Mouse (Mus musculus) MEL (cell line): ENCODE measurements at regions not wholly inside any gene's neighbourhood (a gene's known extent, or its start where the extent isn't known, plus 50 kb on each side); places are given as distances from the start of the nearest gene placed in this dataset.

Experiments
- DNase-seq: peaks from one replicate; pipeline ENCODE4 v3.0.0; 2011; ENCODE audit warnings: low read depth, low spot score
- H3K27ac ChIP-seq: 2 replicates; pipeline ENCODE4 v1.5.1; 2012; ENCODE audit warnings: low read depth, mild to moderate bottlenecking, control low read depth, low read length, moderate library complexity; ENCODE audit not compliant: control insufficient read depth
- H3K27me3 ChIP-seq, 2 experiments: fragments of 150-350 bp in 1 of 2; sonication (generic) in 1 of 2; 2 replicates each; pipeline ENCODE4 v1.6.1; 2012; ENCODE audit warnings: low read length in 2 of 2, mild to moderate bottlenecking in 2 of 2, improper control_type of control experiment in 1 of 2, moderate library complexity in 1 of 2; ENCODE audit not compliant: insufficient read depth in 2 of 2, control insufficient read depth in 1 of 2
- H3K36me3 ChIP-seq, 2 experiments: 2 replicates each; pipeline ENCODE4 v1.6.1; 2012 to 2014; ENCODE audit warnings: low read length in 2 of 2, improper control_type of control experiment in 1 of 2, inconsistent platforms in 1 of 2, mild to moderate bottlenecking in 1 of 2; ENCODE audit not compliant: insufficient read depth in 2 of 2, control insufficient read depth in 1 of 2
- H3K4me1 ChIP-seq, 2 experiments: fragments of 150-350 bp in 1 of 2; sonication (generic) in 1 of 2; 2 replicates each; pipeline ENCODE4 v1.6.1; 2012; ENCODE audit warnings: low read length in 2 of 2, improper control_type of control experiment in 1 of 2, mild to moderate bottlenecking in 1 of 2; ENCODE audit not compliant: insufficient read depth in 2 of 2, control insufficient read depth in 1 of 2
- H3K4me3 ChIP-seq, 2 experiments: fragments of 150-350 bp in 1 of 2; sonication (generic) in 1 of 2; 2 replicates each; pipeline ENCODE4 v1.5.1; 2012; ENCODE audit warnings: low read depth in 2 of 2, low read length in 2 of 2, mild to moderate bottlenecking in 2 of 2, moderate library complexity in 2 of 2, control low read depth in 1 of 2, improper control_type of control experiment in 1 of 2; ENCODE audit not compliant: control insufficient read depth in 1 of 2, insufficient read depth in 1 of 2
- H3K79me2 ChIP-seq: 2 replicates; pipeline ENCODE4 v1.6.1; 2012; ENCODE audit warnings: mild to moderate bottlenecking, low read length, moderate library complexity; ENCODE audit not compliant: control insufficient read depth, poor library complexity, insufficient read depth
- H3K9ac ChIP-seq: 2 replicates; pipeline ENCODE4 v1.6.1; 2012; ENCODE audit warnings: low read depth, mild to moderate bottlenecking, control low read depth, low read length, moderate library complexity; ENCODE audit not compliant: control insufficient read depth, poor library complexity, severe bottlenecking
- H3K9me3 ChIP-seq: fragments of 150-350 bp; sonication (generic); replicated peaks from 2 replicates; pipeline ENCODE4 v1.6.1; 2012; ENCODE audit warnings: mild to moderate bottlenecking, low read length, improper control_type of control experiment, moderate library complexity; ENCODE audit not compliant: insufficient read depth
- CHD2 ChIP-seq: IDR thresholded peaks from 2 replicates; pipeline ENCODE4 v1.6.1; 2011; ENCODE audit warnings: low read length, improper control_type of control experiment
- E2F4 ChIP-seq: IDR thresholded peaks from 2 replicates; pipeline ENCODE4 v1.6.1; 2011; ENCODE audit warnings: low read depth, low read length, improper control_type of control experiment, borderline replicate concordance
- ELF1 ChIP-seq: IDR thresholded peaks from 2 replicates; pipeline ENCODE4 v1.6.1; 2014; ENCODE audit warnings: low read depth, mild to moderate bottlenecking, inconsistent platforms, low read length, improper control_type of control experiment, moderate library complexity
- GABPA ChIP-seq: IDR thresholded peaks from 2 replicates; pipeline ENCODE4 v1.6.1; 2012; ENCODE audit warnings: low read depth, mild to moderate bottlenecking, inconsistent platforms, low read length, improper control_type of control experiment, moderate library complexity
- GATA1 ChIP-seq: IDR thresholded peaks from 2 replicates; pipeline ENCODE4 v1.6.1; 2011; ENCODE audit warnings: low read depth, low read length, improper control_type of control experiment
- HCFC1 ChIP-seq: IDR thresholded peaks from 2 replicates; pipeline ENCODE4 v1.6.1; 2012; ENCODE audit warnings: low read depth, mild to moderate bottlenecking, inconsistent platforms, low read length, improper control_type of control experiment, moderate library complexity
- MAFK ChIP-seq: IDR thresholded peaks from 2 replicates; pipeline ENCODE4 v1.6.1; 2011; ENCODE audit warnings: low read depth, mild to moderate bottlenecking, low read length, improper control_type of control experiment, borderline replicate concordance
- MAX ChIP-seq: IDR thresholded peaks from 2 replicates; pipeline ENCODE4 v1.6.1; 2011; ENCODE audit warnings: low read length, improper control_type of control experiment
- MEF2A ChIP-seq: IDR thresholded peaks from 2 replicates; pipeline ENCODE4 v1.6.1; 2014; ENCODE audit warnings: low read depth, mild to moderate bottlenecking, inconsistent platforms, low read length, improper control_type of control experiment; ENCODE audit not compliant: poor library complexity, insufficient replicate concordance, severe bottlenecking; ENCODE audit errors: extremely low read depth
- MXI1 ChIP-seq: IDR thresholded peaks from 2 replicates; pipeline ENCODE4 v1.6.1; 2011; ENCODE audit warnings: mild to moderate bottlenecking, low read depth, low read length, improper control_type of control experiment
- POLR2AphosphoS2 ChIP-seq: IDR thresholded peaks from 2 replicates; pipeline ENCODE4 v1.6.1; 2011; ENCODE audit warnings: low read length, improper control_type of control experiment
- POLR2AphosphoS5 ChIP-seq: IDR thresholded peaks from 2 replicates; pipeline ENCODE4 v1.6.1; 2012; ENCODE audit warnings: low read depth, borderline replicate concordance, mild to moderate bottlenecking, inconsistent platforms, low read length, moderate library complexity, mixed read lengths
- RAD21 ChIP-seq: IDR thresholded peaks from 2 replicates; pipeline ENCODE4 v1.6.1; 2011; ENCODE audit warnings: mild to moderate bottlenecking, low read depth, low read length, improper control_type of control experiment
- RCOR1 ChIP-seq: IDR thresholded peaks from 2 replicates; pipeline ENCODE4 v1.6.1; 2012; ENCODE audit warnings: low read depth, mild to moderate bottlenecking, inconsistent platforms, low read length, improper control_type of control experiment
- SMC3 ChIP-seq: IDR thresholded peaks from 2 replicates; pipeline ENCODE4 v1.6.1; 2011; ENCODE audit warnings: low read depth, low read length, improper control_type of control experiment
- TAL1 ChIP-seq: IDR thresholded peaks from 2 replicates; pipeline ENCODE4 v1.6.1; 2012; ENCODE audit warnings: mild to moderate bottlenecking, inconsistent platforms, low read length, moderate library complexity, mixed read lengths
- TBP ChIP-seq: IDR thresholded peaks from 2 replicates; pipeline ENCODE4 v1.8.0; 2011; ENCODE audit warnings: low read depth, low read length, improper control_type of control experiment
- USF1 ChIP-seq: IDR thresholded peaks from 2 replicates; pipeline ENCODE4 v1.6.1; 2014; ENCODE audit warnings: low read depth, mild to moderate bottlenecking, inconsistent platforms, low read length, improper control_type of control experiment, moderate library complexity
- ZKSCAN1 ChIP-seq: IDR thresholded peaks from 2 replicates; pipeline ENCODE4 v1.6.1; 2012; ENCODE audit warnings: low read depth, mild to moderate bottlenecking, inconsistent platforms, low read length, improper control_type of control experiment, moderate library complexity
- ZMIZ1 ChIP-seq: IDR thresholded peaks from 2 replicates; pipeline ENCODE4 v1.6.1; 2012; ENCODE audit warnings: low read depth, mild to moderate bottlenecking, inconsistent platforms, low read length, improper control_type of control experiment, moderate library complexity

DNA sequence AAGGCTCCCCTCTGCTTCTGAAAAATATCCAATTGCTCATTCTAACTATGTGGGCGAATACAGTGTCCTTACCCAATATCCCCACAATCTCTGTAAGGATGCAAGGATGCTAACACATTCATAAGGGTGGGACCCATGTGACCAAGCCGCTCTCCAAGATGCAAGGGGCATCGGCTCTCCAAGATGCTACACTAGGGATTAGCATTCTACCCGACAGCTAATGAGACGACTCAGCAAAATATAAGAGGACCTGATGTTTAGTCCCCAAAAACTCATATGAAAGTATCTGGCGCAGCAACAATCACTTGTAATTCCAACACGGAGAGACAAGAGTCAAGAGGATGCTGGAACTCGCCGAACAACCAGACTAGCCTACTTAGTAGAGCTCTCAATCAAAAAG is 299.6 kb upstream of the Jmjd1c start:
- Histone ChIP-seq H3K9me3 (no peaks in the 10 kb centered on the region), H3K27ac (no peak overlapping the region), H3K9ac (no peak overlapping the region), H3K4me1 (no peaks in the 10 kb centered on the region), H3K4me3 (no peak overlapping the region), H3K36me3 (no peaks in the 10 kb centered on the region), H3K27me3 (no peaks in the 10 kb centered on the region), H3K79me2 (no peaks in the 10 kb centered on the region)
- TF ChIP-seq TAL1 (no peak), MXI1 (no peak), POLR2AphosphoS5 (no peak), MAX (no peak), USF1 (no peak), ZKSCAN1 (no peak), GABPA (no peak), RCOR1 (no peak), POLR2AphosphoS2 (no peak), ELF1 (no peak), GATA1 (no peak)
- no peak for DNase-seq

DNA sequence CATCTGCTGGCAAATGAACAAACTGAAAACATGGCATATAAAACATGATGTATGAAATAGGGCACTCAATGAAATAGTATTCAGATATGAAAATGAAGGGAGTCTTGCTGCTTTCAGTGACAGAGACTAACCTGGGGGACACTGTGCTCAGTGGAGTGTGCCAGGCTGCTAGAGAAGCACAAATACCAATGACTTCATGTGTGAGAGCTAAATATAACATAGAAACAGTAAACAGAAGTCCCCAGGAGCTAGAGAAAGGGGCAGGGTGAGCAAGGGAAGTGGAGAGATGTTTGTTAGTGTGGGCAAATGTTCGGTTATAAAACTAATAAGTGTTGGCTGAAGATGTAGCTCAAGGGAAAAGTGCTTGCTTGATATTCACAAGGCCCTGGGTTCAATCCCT is 293.2 kb upstream of the Jmjd1c start:
- no peak for DNase-seq
- Histone ChIP-seq H3K4me3 (no peak overlapping the region), H3K4me1 (no peaks in the 10 kb centered on the region), H3K79me2 (no peaks in the 10 kb centered on the region), H3K9me3 (no peaks in the 10 kb centered on the region), H3K9ac (no peak overlapping the region), H3K27me3 (no peaks in the 10 kb centered on the region), H3K36me3 (no peaks in the 10 kb centered on the region), H3K27ac (no peak overlapping the region)
- no peak for TF ChIP-seq POLR2AphosphoS2
- no peak for TF ChIP-seq TAL1
- no peak for TF ChIP-seq SMC3
- TF ChIP-seq MEF2A, result no peak
- no peak for TF ChIP-seq MAFK
- no peak for TF ChIP-seq HCFC1
- TF ChIP-seq CHD2, result no peak
- no peak for TF ChIP-seq RAD21
- no peak for TF ChIP-seq ZMIZ1
- no peak for TF ChIP-seq E2F4
- TF ChIP-seq TBP, result no peak
